Mouse (Mus musculus) adrenal gland, adult (tissue): Measurements from ENCODE around the gene Gimap7.

Source experiments
- DNase-seq, 2 experiments: peaks; one replicate each; pipeline ENCODE4 v3.0.0; 2022 to 2023; ENCODE audit warnings: low spot score in 1 of 2; ENCODE audit not compliant: inconsistent age in 2 of 2

Gene Gimap7

GRCm38 (mm10) chr6:48689320-48689719 lies 29.1 kb upstream of the Gimap7 start:
- DNase-seq = peak in 1 of 2 experiments; percentile 30

- no peak for DNase-seq
Measured at GRCm38 (mm10) chr6:48692962-48693361, 25.5 kb upstream of the Gimap7 start.

DNA sequence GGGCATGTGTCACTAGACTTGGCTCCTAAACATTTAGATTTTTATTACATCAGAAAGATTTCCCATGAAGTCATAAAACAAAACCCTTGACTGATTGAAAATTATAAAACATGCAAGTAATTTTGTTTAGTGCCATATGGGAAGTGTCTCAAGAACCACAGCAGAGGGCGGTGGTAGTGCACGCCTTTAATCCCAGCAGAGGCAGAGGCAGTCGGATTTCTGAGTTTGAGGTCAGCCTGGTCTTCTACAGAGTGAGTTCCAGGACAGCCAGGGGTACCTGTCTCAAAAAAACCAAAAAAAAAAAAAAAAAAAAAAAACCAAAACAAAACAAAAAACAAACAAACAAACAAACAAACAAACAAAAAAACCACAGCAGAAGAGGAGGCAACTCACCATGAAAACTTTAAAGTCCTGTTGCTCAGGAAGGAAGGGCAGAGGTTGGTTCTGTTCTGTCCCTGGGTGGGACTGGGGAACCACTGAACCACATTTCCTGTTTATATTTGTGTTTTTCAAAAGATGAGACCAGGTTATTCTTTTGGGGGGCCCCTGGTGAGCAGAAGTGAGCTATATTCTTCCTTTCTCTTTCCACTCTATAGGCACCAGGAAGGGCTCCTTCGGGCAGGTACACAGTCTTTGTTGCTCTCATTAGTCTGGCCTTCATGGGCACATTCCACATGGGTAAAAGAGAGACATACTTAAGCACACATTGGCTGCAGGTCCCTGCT lies 21.4 kb upstream of the Gimap7 start:
- no peak for DNase-seq

DNA sequence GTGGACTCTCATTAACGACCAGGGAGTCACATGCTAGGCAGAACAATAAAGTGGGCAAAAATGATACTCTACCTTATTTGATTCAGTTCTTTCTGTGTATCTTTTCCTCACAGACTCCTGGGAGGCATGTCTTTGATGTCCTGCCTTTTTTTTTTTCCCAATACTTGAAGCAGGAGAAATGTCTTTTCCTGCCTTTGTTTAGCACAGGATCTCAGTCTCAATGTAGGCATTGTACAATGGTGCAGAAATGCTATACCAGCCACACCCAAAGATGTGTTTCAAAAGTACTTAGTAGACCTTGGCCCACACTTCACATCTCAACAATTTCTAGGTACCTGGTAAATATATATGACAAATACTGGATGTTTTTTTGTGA lies 20.9 kb upstream of the Gimap7 start:
- DNase-seq = no peak

- DNase-seq = no peak
Measured at GRCm38 (mm10) chr6:48698066-48698856, 20.2 kb upstream of the Gimap7 start.

GRCm38 (mm10) chr6:48698888-48699287 lies 19.5 kb upstream of the Gimap7 start:
- DNase-seq = no peak

- peak; percentile 37 to 72 for DNase-seq
Measured at GRCm38 (mm10) chr6:48700251-48701075, 18.0 kb upstream of the Gimap7 start.

GRCm38 (mm10) chr6:48702146-48702545 lies 16.3 kb upstream of the Gimap7 start:
- DNase-seq = no peak

DNA sequence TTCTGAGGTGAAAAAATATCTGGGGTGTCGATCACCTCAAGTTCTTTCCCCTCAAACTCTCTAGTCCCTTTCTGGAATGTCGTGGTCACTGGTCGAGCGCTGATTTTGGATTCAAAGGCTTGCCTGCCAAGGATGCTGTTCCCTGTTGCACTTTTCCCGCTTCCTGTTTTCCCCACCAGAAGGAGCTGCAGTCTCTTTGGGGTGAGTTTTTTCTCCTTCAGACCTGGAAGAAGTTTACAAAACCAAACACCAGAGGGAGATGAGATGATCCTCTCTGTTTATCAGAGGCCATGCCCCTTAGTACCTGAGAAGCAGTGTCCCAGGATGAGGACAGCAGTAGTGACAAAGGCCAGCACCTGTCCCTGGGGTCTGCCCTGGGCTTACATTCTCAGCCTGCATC lies 15.8 kb upstream of the Gimap7 start:
- DNase-seq = no peak

DNA sequence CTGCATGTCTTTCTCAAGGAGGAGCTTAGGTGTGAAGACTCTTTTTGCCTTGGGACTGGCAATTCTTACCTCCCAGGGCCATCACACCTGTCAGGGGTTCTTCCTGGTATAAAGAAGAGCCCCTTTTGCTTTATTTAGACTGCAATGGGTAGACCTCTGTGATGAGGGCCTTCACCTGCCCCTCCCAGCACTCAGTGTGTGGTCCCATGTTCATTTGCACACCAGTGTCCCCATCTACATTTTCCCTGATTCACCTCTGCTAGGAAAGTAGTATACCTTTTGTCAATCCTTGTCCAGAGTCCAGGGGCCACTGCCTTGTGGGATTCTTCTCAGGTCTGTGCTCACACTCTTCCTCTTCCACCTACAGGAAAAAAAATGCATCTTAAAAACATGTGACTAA lies 14.3 kb upstream of the Gimap7 start:
- DNase-seq = peak in 1 of 2 experiments; percentile 21

- peak in 1 of 2 experiments; percentile 43 for DNase-seq
Measured at GRCm38 (mm10) chr6:48706130-48706529, 12.3 kb upstream of the Gimap7 start.

DNA sequence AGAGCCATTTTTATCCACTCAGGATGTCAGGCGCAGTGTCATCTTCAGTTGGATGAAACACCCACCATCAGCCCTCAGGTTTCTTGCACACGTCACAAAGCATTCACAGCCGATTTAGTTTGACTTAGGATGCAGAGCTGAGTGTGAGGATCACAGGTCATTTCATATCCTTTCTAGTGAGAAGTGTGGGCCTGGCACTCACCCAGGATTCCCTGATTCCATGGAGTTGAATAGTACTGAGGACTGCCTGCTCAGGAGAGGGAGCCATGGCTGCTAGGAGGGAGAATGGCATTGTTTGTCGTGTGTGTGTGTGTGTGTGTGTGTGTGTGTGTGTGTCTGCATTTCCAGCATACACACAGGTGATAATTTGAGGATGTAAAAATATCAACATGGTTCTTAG lies 1.9 kb downstream of the Gimap7 start:
- no peak for DNase-seq

GRCm38 (mm10) chr6:48723468-48723867 lies 5.0 kb downstream of the Gimap7 start:
- no peak for DNase-seq

DNA sequence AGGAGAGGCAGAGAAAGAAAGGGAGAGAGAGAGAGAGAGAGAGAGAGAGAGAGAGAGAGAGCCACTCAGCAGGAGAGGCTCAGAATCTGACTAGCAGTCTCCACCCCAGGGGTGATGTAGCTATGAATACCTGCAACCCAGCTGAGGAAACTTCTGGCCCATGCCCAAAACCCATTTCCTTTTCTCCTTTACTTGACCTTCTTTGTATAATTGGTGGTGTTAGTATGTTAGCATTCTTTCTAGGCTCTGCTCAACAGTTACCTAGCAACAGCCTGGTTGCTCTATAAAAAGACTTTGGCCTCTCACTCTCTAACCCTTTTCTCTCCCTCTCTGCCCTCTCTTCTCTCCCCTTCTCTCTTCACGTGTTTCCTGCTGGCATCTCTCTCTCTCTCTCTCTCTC lies 7.1 kb downstream of the Gimap7 start:
- DNase-seq = peak; percentile 37 to 73

DNA sequence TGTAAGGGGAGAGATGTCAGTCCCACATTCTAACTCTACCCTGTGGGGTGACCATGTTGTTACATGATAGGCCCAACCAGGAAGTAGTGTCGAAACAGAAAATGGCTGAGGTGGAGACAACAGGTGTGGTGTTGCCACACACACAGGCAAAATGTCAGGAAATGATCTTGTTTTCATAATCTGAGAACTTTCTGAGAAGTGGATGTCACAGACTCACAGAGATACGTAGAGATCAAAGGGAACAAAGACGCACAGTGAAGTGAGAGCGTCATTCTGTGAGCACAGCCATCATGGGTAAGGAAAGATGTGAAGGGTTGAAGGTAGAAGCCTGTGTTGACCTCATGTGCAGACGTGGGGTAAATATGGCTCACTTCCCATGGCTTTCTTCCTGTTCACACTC lies 9.3 kb downstream of the Gimap7 start:
- no peak for DNase-seq

DNA sequence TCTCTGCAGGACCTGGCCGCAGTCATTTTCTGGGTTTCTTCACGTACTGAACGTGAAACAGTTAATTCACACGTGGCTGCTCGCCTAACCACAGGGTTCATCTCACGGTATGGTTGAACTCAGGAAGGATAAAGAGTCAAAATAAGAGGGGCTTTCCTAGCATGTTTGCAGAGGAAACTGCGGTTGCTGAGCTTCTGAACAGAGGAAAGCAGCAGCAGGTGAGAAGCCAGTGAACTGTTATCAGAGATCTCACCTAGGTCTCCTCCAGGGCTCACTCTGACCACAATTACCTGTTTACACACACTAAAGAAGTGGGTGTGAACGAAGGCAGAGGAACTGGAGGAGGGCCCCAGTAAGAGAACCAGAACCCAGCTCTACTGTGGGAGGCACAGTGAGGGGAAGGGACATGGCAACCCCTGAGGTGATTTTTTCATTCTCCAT lies 14.5 kb downstream of the Gimap7 start:
- no peak for DNase-seq

GRCm38 (mm10) chr6:48733660-48734059 lies 15.2 kb downstream of the Gimap7 start:
- DNase-seq = no peak

DNA sequence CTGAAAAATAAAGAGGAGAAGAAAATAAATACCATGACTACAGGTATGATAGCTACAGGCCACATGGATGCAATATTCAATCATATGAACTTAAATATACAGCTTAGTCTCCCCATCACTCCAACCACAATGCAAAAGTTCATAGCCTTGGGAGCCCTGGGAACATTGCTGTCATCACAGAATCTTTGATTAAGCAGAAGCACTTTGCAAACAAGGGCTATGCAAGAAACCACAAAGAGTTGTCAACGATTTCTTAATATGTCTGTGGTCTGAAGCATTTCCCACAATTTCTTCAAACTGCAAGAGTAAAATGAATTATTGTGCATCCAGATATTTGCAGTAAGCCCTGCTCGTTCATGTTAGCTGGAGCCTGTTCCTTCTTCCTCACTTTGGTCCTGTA lies 18.6 kb downstream of the Gimap7 start:
- DNase-seq = no peak

DNA sequence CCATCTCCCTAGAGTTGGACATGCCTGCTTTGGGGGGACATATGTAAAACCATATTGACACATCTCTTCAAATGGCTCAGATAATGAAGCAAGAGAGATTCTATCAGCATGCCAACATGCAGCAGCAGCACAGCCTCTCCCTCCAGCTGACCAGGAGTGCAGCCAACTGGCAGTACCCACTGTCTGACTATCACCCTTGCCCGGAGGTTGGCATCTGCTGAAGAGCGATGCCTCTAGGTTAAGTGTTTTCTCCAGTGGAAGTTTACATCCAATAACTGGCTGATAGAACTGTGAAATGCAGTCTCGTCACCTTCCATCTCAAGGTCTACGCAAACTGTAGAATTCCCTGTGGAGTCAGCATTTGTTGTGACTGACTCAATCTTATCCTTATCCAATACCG lies 19.3 kb downstream of the Gimap7 start:
- DNase-seq = no peak

DNA sequence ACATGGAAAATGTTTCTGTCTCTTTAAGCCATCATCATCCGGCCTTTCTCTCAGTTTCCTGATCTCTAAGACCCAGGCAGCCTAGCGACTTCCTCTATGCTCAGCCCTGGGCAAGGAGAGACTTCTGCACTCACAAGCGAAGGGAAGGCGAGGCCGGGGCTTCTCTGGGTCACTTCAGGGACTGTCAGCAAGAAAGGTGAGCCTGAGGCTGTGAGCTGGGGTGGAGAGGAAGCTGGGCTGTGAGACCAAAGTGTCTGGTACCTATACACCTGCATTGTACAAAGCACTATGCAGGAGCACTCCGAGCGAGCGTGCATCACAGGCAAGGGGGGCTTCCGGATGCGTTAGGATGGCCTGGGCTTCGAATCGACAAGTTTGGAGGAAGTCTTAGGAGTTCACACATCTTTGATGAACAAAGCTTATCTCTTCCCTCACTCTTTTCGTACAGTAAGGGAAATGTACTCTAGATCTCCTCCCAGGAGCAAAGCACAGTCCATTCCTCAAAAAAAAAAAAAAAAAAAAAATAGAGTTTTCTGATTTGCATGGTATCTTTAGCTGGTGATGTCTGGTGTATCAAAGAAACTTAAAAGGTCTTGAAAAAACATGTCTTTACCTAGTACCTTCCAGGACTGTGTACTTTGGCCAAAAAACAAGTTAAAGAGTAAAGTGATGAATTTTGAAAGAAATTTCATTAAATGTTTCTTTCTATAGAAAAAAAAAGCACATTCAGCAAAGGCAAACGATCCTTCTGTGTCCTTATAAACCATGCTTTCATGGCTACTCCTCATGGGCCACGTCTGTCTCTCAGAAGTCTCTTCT lies 20.7 kb downstream of the Gimap7 start, which contains the start of gene Gimap1:
TSS of gene Gimap1 (plus strand) at position 94 of the 819 bp plus-strand sequence.
- peak; percentile 28 to 67 for DNase-seq

- DNase-seq = no peak
Measured at GRCm38 (mm10) chr6:48739780-48740055, 21.3 kb downstream of the Gimap7 start.
